Mouse (Mus musculus) limb, embryonic 12.5 days (tissue): Measurements from ENCODE around the gene Slc8a3. TPM values are rescaled to one million over a fixed set of nuclear protein-coding genes. Genes with fewer than 3 reads are reported as not detected.
"Not testable (repeated sequence)": the region's sequence is repeated elsewhere in the genome, so short reads cannot be mapped to it uniquely, and the experiment has no call there.

Experiments used
- ATAC-seq: fragments of 200-750 bp; cut with Nextera tagmentation; 2 replicates; pipeline ENCODE4 v1.8.0; 2017; ENCODE audit warnings: low read depth, moderate TSS enrichment; ENCODE audit not compliant: insufficient number of reproducible peaks, insufficient read depth, low FRiP score, low TSS enrichment
- H3K27ac ChIP-seq: fragments of 300-500 bp; sonication (generic); 2 replicates; pipeline ENCODE4 v1.5.1; 2016; ENCODE audit warnings: mild to moderate bottlenecking, moderate library complexity
- H3K27me3 ChIP-seq: fragments of 300-500 bp; sonication (generic); 2 replicates; pipeline ENCODE4 v1.6.1; 2016; ENCODE audit warnings: mild to moderate bottlenecking, moderate library complexity
- H3K36me3 ChIP-seq: fragments of 300-500 bp; sonication (generic); 2 replicates; pipeline ENCODE4 v1.6.1; 2016; ENCODE audit warnings: mild to moderate bottlenecking, moderate library complexity
- H3K4me1 ChIP-seq: fragments of 300-500 bp; sonication (generic); replicated peaks from 2 replicates; pipeline ENCODE4 v1.6.1; 2016
- H3K4me2 ChIP-seq: fragments of 300-500 bp; sonication (generic); 2 replicates; pipeline ENCODE4 v1.6.1; 2016; ENCODE audit warnings: mild to moderate bottlenecking, moderate library complexity
- H3K4me3 ChIP-seq: fragments of 300-500 bp; sonication (generic); replicated peaks from 2 replicates; pipeline ENCODE4 v1.5.1; 2016; ENCODE audit warnings: mild to moderate bottlenecking
- H3K9ac ChIP-seq: fragments of 300-500 bp; sonication (generic); replicated peaks from 2 replicates; pipeline ENCODE4 v1.6.1; 2016; ENCODE audit warnings: mild to moderate bottlenecking, moderate library complexity
- H3K9me3 ChIP-seq: fragments of 300-500 bp; sonication (generic); 2 replicates; pipeline ENCODE4 v1.6.1; 2016; ENCODE audit warnings: mild to moderate bottlenecking, moderate library complexity
- WGBS: fragments of 180-500 bp; shearing (Covaris S2); methylation state at CpG from one replicate; pipeline ENCODE4 v1.1.7; 2016; 5-methylcytosine and 5-hydroxymethylcytosine counted together
- polyA plus RNA-seq: library from polyadenylated mRNA; unstranded; fragments of >200 nt; fragmentation: Nextera tagmentation; extraction: Ambion mirVana; gene quantifications from 2 replicates; pipeline ENCODE4 v1.2.1, GENCODE M21; 2016

Slc8a3 gene
- 0.50 and 0.99 TPM in 2 replicates for polyA plus RNA-seq

DNA sequence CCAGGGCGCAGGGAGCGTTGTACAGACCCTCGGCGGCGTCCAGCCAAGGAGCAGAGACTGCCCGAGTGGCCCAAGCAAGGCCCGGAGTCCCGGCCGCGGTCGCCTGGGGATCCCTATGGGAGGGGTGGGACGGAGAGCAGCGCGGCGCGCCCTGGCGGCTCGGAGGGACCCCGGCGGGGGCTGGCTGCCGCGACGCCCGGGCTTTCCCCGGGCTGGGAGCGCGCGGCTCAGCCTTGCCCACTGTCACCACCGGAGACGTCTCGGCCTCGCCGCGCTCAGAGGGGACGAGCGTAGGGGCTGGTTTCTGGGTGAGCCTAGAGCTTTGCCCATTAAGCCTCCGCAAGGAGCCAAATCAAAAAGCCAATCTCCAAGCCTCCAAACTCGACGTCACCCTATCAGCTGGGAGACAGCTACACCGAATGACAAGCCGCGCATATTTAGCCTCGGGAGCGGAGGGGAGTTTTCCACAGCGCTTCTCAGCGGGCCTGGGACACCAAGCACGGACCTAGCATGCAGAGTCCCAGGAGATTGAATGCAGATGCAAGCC, at the start of gene Slc8a3:
Gene Slc8a3, minus strand, starts transcription at position 306 of the 547 bp plus-strand sequence.
- Histone ChIP-seq H3K27me3 (peaks cover 45% of the 10 kb centered on the region), H3K27ac (no peak within 1 kb of the TSS)
- under 1% methylated on average over 44 of the region's 47 CpGs for WGBS

DNA sequence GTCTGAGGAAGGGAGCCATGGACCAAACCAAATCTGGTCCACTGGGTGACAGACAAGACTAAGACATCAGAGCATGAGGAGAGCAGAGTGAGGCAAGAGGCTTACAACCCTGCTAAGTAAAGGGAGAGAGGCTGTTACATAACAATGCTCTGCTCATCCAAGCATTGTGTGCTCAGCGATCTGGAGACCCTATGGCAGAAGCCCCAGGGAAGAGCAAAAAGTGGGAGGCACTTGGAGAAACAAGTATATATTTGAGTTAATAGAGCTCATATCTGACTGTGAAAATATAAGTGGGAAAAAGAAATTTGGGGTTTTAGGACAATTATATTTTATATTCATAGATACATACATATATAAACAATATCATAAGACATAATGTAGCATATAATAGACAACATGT, 46.4 kb upstream of the Slc8a3 start, which contains the start of gene Gm4787:
Gene Gm4787, minus strand, starts transcription at position 101 of the 400 bp plus-strand sequence.
- H3K27me3 ChIP-seq, H3K36me3 ChIP-seq, ATAC-seq, H3K9me3 ChIP-seq, H3K4me3 ChIP-seq, H3K4me1 ChIP-seq, H3K27ac ChIP-seq, H3K9ac ChIP-seq, H3K4me2 ChIP-seq: not testable (repeated sequence)
- WGBS: 88% methylated on average over 1 of the region's 1 CpGs

More for the DNA sequence above, at the start of gene Slc8a3:
- Histone ChIP-seq H3K36me3 (no peaks in the 10 kb centered on the region), H3K4me3 (peak within 1 kb of the TSS; percentile 63), H3K4me2 (peak within 1 kb of the TSS; percentile 98), H3K9me3 (no peaks in the 10 kb centered on the region), H3K4me1 (peaks cover 13% of the 10 kb centered on the region; the same call in 1 of the 2 replicates), H3K9ac (peak within 1 kb of the TSS; percentile 71)
- ATAC-seq: 0 out of 2 replicates have a peak, but pooled peaks have one; percentile 28

DNA sequence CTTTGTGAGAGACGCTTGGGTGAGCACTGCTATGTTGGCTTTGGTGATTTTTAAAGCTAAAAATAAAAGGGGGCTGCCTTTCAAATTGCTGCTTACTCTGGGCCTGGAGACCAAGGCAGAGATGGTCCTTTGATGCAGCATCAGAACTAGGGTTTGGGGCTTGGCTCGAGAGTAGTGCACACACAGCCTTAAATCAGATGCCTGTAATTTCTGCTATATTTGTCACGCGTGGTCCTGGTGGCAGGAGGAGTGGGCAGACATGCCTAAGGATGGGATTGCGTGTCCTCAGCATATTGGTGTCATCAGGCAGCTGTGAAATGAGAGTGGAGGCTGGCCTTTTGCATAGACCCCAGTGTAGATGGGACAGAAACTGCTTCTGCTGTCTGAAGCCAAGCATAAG, 861 bp upstream of the Slc8a3 start:
- H3K4me3 ChIP-seq: peak overlapping the region; percentile 63; the same call in 1 of the 2 replicates
- no peaks in the 10 kb centered on the region for H3K9me3 ChIP-seq
- peak overlapping the region; percentile 98 for H3K4me2 ChIP-seq
- H3K36me3 ChIP-seq: no peaks in the 10 kb centered on the region
- peaks cover 45% of the 10 kb centered on the region for H3K27me3 ChIP-seq
- no peak for ATAC-seq
- WGBS: 71% methylated on average over 5 of the region's 5 CpGs
- H3K4me1 ChIP-seq: peaks cover 13% of the 10 kb centered on the region; the same call in 1 of the 2 replicates
- no peak overlapping the region for H3K9ac ChIP-seq
- no peak overlapping the region for H3K27ac ChIP-seq

DNA sequence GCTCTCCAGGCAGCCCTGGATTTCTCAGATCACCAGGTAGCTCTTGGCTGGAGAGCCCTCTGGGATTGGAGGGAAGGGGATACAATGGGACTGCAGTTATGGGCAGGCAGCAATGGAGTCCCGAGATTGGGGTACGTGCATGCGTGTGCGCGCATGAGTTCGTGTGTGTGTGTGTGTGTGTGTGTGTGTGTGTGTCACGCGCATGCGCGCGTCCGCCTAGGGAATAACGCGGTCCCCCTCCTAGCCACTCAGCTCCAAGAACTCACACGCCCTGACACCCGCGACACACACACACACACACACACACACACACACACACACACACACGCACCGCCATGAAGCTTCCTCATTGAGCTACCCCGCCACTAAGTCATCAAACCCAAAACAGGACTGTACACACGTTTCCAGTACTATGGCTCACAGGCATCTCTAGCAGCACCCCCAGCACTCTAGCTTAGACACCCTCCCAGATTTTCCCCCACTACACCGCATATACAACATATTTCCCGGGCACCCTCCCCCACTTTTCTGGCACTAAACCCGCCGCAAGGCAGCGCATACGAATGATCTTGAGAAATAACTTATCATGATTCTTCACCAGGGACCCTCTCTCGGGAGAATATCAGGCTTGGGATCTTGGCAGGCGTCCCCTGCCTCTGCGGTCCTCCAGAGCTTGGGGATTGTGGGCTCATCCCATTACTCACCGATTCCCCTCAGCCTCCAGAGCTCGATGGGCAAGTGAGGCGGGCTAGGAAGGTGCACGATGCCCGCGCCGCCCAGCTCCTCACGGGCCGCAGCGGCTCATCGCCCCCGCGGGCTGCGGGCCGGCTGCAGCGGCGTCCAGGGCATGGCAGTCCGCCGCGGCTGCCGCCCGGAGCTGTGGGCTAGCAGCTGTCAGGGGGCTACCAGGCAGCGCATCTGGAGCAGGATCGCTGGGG, 774 bp downstream of the Slc8a3 start:
- peak; percentile 66; the same call in 1 of the 2 replicates for ATAC-seq
- peaks cover 13% of the 10 kb centered on the region; the same call in 1 of the 2 replicates for H3K4me1 ChIP-seq
- no peaks in the 10 kb centered on the region for H3K36me3 ChIP-seq
- peak overlapping the region; percentile 98 for H3K4me2 ChIP-seq
- H3K9me3 ChIP-seq: no peaks in the 10 kb centered on the region
- H3K27ac ChIP-seq: no peak overlapping the region
- 1% methylated on average over 47 of the region's 54 CpGs for WGBS
- H3K27me3 ChIP-seq: peaks cover 45% of the 10 kb centered on the region
- H3K9ac ChIP-seq: peak overlapping the region; percentile 71
- H3K4me3 ChIP-seq: peak overlapping the region; percentile 63

DNA sequence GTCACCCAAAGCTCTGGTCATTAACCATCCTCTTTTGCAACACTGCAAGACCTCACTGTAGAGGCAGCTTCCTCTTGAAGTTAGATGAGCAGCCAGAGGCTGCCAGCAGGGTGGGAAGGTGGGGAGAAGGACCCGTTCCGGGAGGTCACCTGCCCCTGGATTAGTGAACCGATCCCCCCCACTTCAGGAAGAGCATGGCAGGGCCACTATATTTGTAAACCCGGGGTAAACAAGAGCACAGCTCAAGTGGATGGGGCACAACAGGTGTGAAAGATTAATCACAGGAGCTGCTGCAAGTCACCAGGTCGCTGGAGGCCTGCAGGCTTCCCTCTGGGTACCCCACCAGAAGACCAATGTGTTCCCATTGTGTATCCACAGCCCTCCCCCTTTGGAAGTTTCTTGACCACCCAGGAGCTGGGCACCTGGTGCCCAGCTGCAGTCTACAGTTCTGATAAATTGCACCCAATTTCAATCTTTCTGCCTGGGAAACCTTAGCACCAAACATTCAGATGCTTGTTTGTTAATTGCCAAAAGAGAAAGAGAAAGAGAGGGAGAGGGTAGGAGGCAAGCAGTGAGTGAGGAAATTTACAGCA, 1.8 kb downstream of the Slc8a3 start:
- Histone ChIP-seq H3K9me3 (no peaks in the 10 kb centered on the region), H3K9ac (no peak overlapping the region), H3K36me3 (no peaks in the 10 kb centered on the region), H3K4me2 (peak overlapping the region; percentile 98; the same call in 1 of the 2 replicates), H3K4me1 (peaks cover 13% of the 10 kb centered on the region; the same call in 1 of the 2 replicates), H3K27ac (no peak overlapping the region), H3K4me3 (peak overlapping the region; percentile 63; the same call in 1 of the 2 replicates), H3K27me3 (peaks cover 45% of the 10 kb centered on the region)
- no peak for ATAC-seq
- 25% methylated on average over 5 of the region's 5 CpGs for WGBS

DNA sequence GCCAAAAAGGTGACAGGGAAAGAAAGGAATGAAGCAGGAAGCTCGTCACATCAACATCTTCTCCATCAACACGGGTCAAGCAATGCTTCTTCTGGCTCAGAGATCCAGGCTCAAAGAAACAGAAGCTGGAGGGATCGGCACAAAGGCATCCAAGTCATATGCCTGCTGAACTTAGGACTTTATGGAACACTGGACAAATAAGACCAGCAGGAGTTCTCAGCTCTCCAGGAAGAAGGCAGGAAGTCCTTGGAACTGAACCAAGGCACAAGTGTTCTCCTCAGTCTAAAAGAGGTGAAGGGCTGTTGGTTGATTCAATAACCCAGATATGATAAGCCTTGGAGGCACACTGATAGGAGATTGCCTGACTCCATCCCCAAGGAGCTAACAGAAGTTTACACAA, 8.0 kb downstream of the Slc8a3 start:
- peaks cover 3% of the 10 kb centered on the region; the same call in 1 of the 2 replicates for H3K4me1 ChIP-seq
- ATAC-seq: no peak
- peaks cover 3% of the 10 kb centered on the region; the same call in 1 of the 2 replicates for H3K27me3 ChIP-seq
- H3K27ac ChIP-seq: no peak overlapping the region
- H3K36me3 ChIP-seq: no peaks in the 10 kb centered on the region
- H3K4me3 ChIP-seq: no peak overlapping the region
- WGBS: 80% methylated on average over 3 of the region's 3 CpGs
- H3K4me2 ChIP-seq: no peak overlapping the region
- no peak overlapping the region for H3K9ac ChIP-seq
- no peaks in the 10 kb centered on the region for H3K9me3 ChIP-seq

DNA sequence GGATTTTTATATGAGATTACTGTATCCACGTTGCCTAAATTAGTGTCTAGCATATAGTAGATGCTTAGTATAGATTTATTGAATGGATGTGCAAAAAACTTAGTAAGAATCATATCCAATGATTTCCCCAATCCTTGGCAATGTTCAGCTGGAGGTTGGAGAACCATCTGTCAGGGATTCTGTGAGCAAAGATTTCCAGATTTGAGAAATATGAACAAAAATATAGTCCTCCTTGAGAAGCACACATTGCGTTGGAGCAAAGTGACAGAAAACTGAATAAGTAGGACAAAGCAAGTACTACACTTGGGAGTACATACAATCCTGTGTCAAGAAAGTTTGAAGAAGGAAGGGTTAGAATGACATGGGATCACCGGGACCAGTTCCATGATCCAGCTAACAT, 8.9 kb downstream of the Slc8a3 start:
- H3K9me3 ChIP-seq: no peaks in the 10 kb centered on the region
- no peak overlapping the region for H3K4me2 ChIP-seq
- H3K4me3 ChIP-seq: no peak overlapping the region
- no peak for ATAC-seq
- H3K27me3 ChIP-seq: no peaks in the 10 kb centered on the region
- no peak overlapping the region for H3K27ac ChIP-seq
- WGBS: 92% methylated on average over 3 of the region's 3 CpGs
- H3K4me1 ChIP-seq: peaks cover 3% of the 10 kb centered on the region; the same call in 1 of the 2 replicates
- H3K36me3 ChIP-seq: no peaks in the 10 kb centered on the region
- H3K9ac ChIP-seq: no peak overlapping the region

DNA sequence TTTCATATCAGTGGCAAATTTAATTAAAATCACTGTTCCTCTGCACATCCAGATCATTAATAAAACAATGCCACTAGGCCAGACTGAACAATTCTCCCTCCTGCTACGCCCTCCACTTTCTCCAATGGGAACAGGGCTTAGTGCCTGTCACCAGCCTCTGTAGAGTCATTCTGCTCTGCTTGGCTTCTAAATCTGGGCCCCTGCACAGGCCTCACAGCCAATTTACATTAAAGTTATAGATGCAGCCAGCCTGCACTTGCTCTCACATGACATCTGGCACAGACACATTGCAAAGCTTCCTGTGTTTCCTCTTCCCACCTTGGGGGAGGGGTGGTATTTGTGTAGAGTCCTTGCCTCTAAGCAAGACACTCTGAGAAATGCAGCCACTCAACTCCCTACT, 12.0 kb downstream of the Slc8a3 start:
- H3K4me3 ChIP-seq: no peak overlapping the region
- H3K4me1 ChIP-seq: peaks cover 3% of the 10 kb centered on the region; the same call in 1 of the 2 replicates
- no peak for ATAC-seq
- H3K9ac ChIP-seq: no peak overlapping the region
- no peak overlapping the region for H3K27ac ChIP-seq
- H3K4me2 ChIP-seq: no peak overlapping the region
- no peaks in the 10 kb centered on the region for H3K36me3 ChIP-seq
- no peaks in the 10 kb centered on the region for H3K27me3 ChIP-seq
- H3K9me3 ChIP-seq: no peaks in the 10 kb centered on the region
- 86% methylated on average over 1 of the region's 1 CpGs for WGBS

DNA sequence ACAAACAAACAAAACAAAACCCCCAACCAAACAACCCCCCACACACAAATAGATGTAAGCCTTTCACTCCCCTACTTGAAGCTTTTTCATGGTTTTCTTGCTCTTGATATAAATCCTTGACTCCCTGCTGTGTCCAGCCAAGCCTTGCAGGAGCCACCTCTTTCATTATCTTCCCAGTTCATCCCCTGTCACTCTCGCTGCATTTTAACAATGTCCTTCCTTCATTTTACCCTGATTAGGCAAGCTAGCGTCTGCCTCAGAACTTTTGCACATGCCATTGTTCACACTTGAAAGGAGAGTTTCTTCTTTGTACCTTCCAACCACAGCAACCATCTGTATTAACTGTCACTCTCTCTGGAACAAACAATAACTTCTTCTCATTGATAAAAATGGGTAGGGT, 15.2 kb downstream of the Slc8a3 start:
- Histone ChIP-seq H3K9ac (no peak overlapping the region), H3K9me3 (no peaks in the 10 kb centered on the region), H3K4me2 (no peak overlapping the region), H3K4me1 (peaks cover 3% of the 10 kb centered on the region; the same call in 1 of the 2 replicates), H3K36me3 (no peaks in the 10 kb centered on the region), H3K27ac (no peak overlapping the region), H3K27me3 (no peaks in the 10 kb centered on the region), H3K4me3 (no peak overlapping the region)
- WGBS: 55% methylated on average over 2 of the region's 2 CpGs
- ATAC-seq: no peak

DNA sequence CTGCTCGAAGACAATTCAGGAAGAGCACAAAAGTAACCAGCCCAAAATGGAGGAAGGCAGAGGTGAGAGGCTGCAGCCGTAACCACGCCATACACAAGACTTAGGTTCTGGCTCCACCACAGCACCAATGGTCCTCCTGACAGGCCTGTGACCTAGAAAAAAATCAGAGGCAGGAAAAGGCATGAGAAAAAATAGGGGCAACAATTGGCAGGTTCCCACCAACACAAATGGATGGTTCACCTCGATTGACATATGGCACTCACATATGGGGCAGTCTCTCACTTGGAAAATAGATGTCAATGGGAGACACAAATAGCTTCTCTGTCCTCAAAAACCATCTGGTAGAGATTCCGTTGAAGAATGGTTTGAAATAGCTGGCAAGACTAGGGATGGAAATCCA, 17.0 kb downstream of the Slc8a3 start:
- ATAC-seq: no peak
- 83% methylated on average over 5 of the region's 5 CpGs for WGBS
- Histone ChIP-seq H3K9me3 (no peaks in the 10 kb centered on the region), H3K27ac (no peak overlapping the region), H3K4me1 (peaks cover 1% of the 10 kb centered on the region; the same call in 1 of the 2 replicates), H3K4me3 (no peak overlapping the region), H3K36me3 (no peaks in the 10 kb centered on the region), H3K27me3 (no peaks in the 10 kb centered on the region), H3K9ac (no peak overlapping the region), H3K4me2 (no peak overlapping the region)

DNA sequence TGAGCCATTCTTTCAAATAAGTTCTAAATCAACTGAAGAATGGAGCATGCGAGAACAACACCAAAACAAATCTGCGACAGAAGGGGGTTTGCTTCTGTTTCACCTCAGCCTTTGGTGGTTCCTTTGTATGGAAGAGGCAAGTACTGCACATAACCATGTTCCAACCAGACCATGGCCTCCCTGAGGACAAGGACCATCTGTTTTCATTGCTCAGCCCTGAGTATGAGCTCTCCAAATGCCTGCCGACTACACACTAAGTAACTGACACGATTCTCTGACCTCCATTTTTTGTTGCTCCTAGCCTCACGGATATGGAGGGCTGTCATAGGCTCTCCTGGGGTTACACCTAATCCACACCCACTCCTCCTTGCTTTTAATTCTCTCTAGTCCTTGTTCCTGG, 29.4 kb downstream of the Slc8a3 start:
- Histone ChIP-seq H3K9ac (no peak overlapping the region), H3K27ac (no peak overlapping the region), H3K9me3 (no peaks in the 10 kb centered on the region), H3K36me3 (no peaks in the 10 kb centered on the region), H3K4me2 (no peak overlapping the region), H3K4me1 (no peaks in the 10 kb centered on the region), H3K4me3 (no peak overlapping the region), H3K27me3 (no peaks in the 10 kb centered on the region)
- 86% methylated on average over 5 of the region's 5 CpGs for WGBS
- no peak for ATAC-seq
